Mouse (Mus musculus) thymus, adult 2 months (tissue): ENCODE data around the gene Eef1akmt2. TPM values are rescaled to one million over a fixed set of nuclear protein-coding genes. Genes with fewer than 3 reads are reported as not detected.

Source experiments
- DNase-seq: peaks from one replicate; pipeline ENCODE4 v3.0.0; 2021
- H3K27ac ChIP-seq: fragments of 200-500 bp; 2 replicates; pipeline ENCODE4 v1.5.1; 2012; ENCODE audit warnings: low read length, control low read depth; ENCODE audit not compliant: control insufficient read depth, insufficient read depth
- H3K27me3 ChIP-seq: fragments of 200-500 bp; 2 replicates; pipeline ENCODE4 v1.6.1; 2012; ENCODE audit warnings: mild to moderate bottlenecking, low read length, moderate library complexity, mixed read lengths; ENCODE audit not compliant: control insufficient read depth, insufficient read depth
- H3K36me3 ChIP-seq: fragments of 200-500 bp; 2 replicates; pipeline ENCODE4 v1.6.1; 2012; ENCODE audit warnings: mild to moderate bottlenecking, low read length, moderate library complexity; ENCODE audit not compliant: control insufficient read depth, insufficient read depth
- H3K4me1 ChIP-seq: fragments of 200-500 bp; replicated peaks from 2 replicates; pipeline ENCODE4 v1.6.1; 2012; ENCODE audit warnings: low read length; ENCODE audit not compliant: control insufficient read depth, insufficient read depth
- H3K4me3 ChIP-seq: fragments of 200-500 bp; 2 replicates; pipeline ENCODE4 v1.5.1; 2012; ENCODE audit warnings: mild to moderate bottlenecking, low read length, control low read depth, moderate library complexity; ENCODE audit not compliant: control insufficient read depth, insufficient read depth
- CTCF ChIP-seq: fragments of 200-500 bp; IDR thresholded peaks from 2 replicates; pipeline ENCODE4 v1.5.1; 2012; ENCODE audit warnings: mild to moderate bottlenecking, control low read depth, low read length, moderate library complexity, borderline replicate concordance; ENCODE audit not compliant: control insufficient read depth, poor library complexity, insufficient read depth; ENCODE audit errors: extremely low read depth
- POLR2A ChIP-seq: fragments of 200-500 bp; IDR thresholded peaks from 2 replicates; pipeline ENCODE4 v1.6.1; 2012; ENCODE audit warnings: mild to moderate bottlenecking, low read length, control low read depth, moderate library complexity; ENCODE audit not compliant: control insufficient read depth, poor library complexity, insufficient read depth; ENCODE audit errors: extremely low read depth
- WGBS: fragments of 180-500 bp; shearing (Covaris S2); methylation state at CpG from one replicate; pipeline ENCODE4 v1.1.7; 2018; 5-methylcytosine and 5-hydroxymethylcytosine counted together
- polyA plus RNA-seq: library from polyadenylated mRNA; depleted of rRNA; stranded (reverse); fragments of >200 nt; gene quantifications from 2 replicates; pipeline ENCODE4 v1.2.3, GENCODE M21; 2012

The Eef1akmt2 gene
- polyA plus RNA-seq, 1 experiment, result 7.0 TPM

GRCm38 (mm10) chr7:132810879-132811278, 41.6 kb downstream of the Eef1akmt2 start:
- DNase-seq, result peak; percentile 93
- H3K27me3 ChIP-seq, result no peaks in the 10 kb centered on the region
- H3K4me3 ChIP-seq, result peak overlapping the region; percentile 31
- 58% methylated on average over 1 of the region's 1 CpGs for WGBS
- peak overlapping the region; percentile 97 for H3K27ac ChIP-seq
- H3K4me1 ChIP-seq, result peaks cover 35% of the 10 kb centered on the region
- peak; percentile 88; the same call in 1 of the 2 replicates for TF ChIP-seq CTCF
- no peak for TF ChIP-seq POLR2A
- H3K36me3 ChIP-seq, result no peaks in the 10 kb centered on the region

GRCm38 (mm10) chr7:132810368-132810767, 42.1 kb downstream of the Eef1akmt2 start:
- no peaks in the 10 kb centered on the region for H3K27me3 ChIP-seq
- WGBS, result 49% methylated on average over 6 of the region's 6 CpGs

GRCm38 (mm10) chr7:132809721-132810120, 42.8 kb downstream of the Eef1akmt2 start:
- TF ChIP-seq POLR2A (no peak), CTCF (no peak)
- H3K27ac ChIP-seq, result peak overlapping the region; percentile 19; the same call in 1 of the 2 replicates
- DNase-seq, result no peak
- 80% methylated on average over 6 of the region's 6 CpGs for WGBS
- H3K4me3 ChIP-seq, result no peak overlapping the region
- no peaks in the 10 kb centered on the region for H3K27me3 ChIP-seq
- no peaks in the 10 kb centered on the region for H3K36me3 ChIP-seq
- H3K4me1 ChIP-seq, result peaks cover 44% of the 10 kb centered on the region

More at GRCm38 (mm10) chr7:132810368-132810767, 42.1 kb downstream of the Eef1akmt2 start:
- Histone ChIP-seq H3K36me3 (no peaks in the 10 kb centered on the region), H3K4me3 (no peak overlapping the region), H3K27ac (peak overlapping the region; percentile 77), H3K4me1 (peaks cover 39% of the 10 kb centered on the region)
- no peak for DNase-seq
- TF ChIP-seq POLR2A (no peak), CTCF (no peak)

- no peaks in the 10 kb centered on the region for H3K27me3 ChIP-seq
- TF ChIP-seq CTCF (no peak), POLR2A (no peak)
- DNase-seq, result peak; percentile 48
- H3K4me3 ChIP-seq, result no peak overlapping the region
- peak overlapping the region; percentile 19; the same call in 1 of the 2 replicates for H3K27ac ChIP-seq
- H3K36me3 ChIP-seq, result no peaks in the 10 kb centered on the region
- 23% methylated on average over 20 of the region's 20 CpGs for WGBS
- peaks cover 49% of the 10 kb centered on the region for H3K4me1 ChIP-seq
Measured at GRCm38 (mm10) chr7:132808841-132809682, 43.4 kb downstream of the Eef1akmt2 start.

- H3K27ac ChIP-seq, result peak overlapping the region; percentile 19; the same call in 1 of the 2 replicates
- TF ChIP-seq POLR2A, result no peak
- no peak for TF ChIP-seq CTCF
- no peaks in the 10 kb centered on the region for H3K27me3 ChIP-seq
- 80% methylated on average over 7 of the region's 7 CpGs for WGBS
- H3K36me3 ChIP-seq, result no peaks in the 10 kb centered on the region
- no peak for DNase-seq
- H3K4me1 ChIP-seq, result peaks cover 57% of the 10 kb centered on the region
- H3K4me3 ChIP-seq, result no peak overlapping the region
Measured at GRCm38 (mm10) chr7:132808051-132808796, 44.2 kb downstream of the Eef1akmt2 start.
